Mouse (Mus musculus): Measurements from ENCODE around the gene 6430628N08Rik. TPM values are rescaled to one million over a fixed set of nuclear protein-coding genes. Genes with fewer than 3 reads are reported as not detected.

6430628N08Rik gene
- polyA plus RNA-seq, 1 experiment from 2014 or later, result 0.11 TPM

DNA sequence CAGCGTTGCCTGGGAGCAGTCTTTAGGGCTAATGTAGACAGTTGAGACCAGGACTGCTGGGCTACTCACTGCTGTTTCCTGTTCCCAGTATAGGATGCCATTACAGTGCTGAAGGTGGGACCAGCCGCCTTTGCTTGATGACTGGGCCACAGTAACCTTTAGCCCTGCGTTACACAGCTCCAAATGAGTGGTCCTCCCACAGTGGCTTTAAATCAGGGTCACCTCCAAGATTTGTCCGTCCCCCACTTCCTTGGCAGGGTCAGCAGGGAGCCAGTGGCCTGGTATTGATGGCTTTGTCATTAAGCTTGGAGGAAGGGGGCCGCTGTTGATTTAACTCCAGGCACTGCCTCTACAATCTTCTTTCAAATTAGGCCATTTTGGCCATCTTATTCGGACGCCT is 27.1 kb upstream of the 6430628N08Rik start:
- H3K27me3 ChIP-seq (ENCODE audit: low read depth, poor library complexity, severe bottlenecking), result peaks cover 8% of the 10 kb centered on the region; the same call in 1 of the 2 replicates
- peak overlapping the region; percentile 28 for H3K4me3 ChIP-seq
- H3K9me3 ChIP-seq (replicated peaks), result no peaks in the 10 kb centered on the region
- peak; percentile 58 for DNase-seq (ENCODE audit: low spot score)
- H3K36me3 ChIP-seq, result peaks cover 30% of the 10 kb centered on the region
- peaks cover 48% of the 10 kb centered on the region for H3K4me1 ChIP-seq
- peak overlapping the region; percentile 81 for H3K27ac ChIP-seq
- WGBS, result 27% methylated on average over 7 of the region's 7 CpGs

DNA sequence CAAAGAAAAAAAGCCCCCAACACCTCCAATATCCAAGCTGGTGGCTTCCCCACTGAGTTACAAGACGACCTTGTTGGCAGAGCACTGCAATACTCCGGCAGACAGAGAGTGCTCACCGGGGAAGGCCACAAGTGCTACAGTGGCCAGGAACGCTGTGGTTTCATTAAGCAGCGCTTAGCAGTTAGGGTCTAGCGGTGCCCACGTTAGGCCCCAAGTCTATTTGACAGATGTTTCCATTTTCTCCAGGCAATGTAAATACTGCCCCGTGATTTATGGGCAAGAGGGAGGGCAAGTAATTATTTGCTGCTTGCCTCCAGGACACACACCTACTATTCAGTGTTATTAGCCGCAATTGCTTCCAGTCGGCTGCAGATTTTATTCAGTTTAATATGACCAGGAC is 26.6 kb upstream of the 6430628N08Rik start:
- Histone ChIP-seq H3K27ac (peak overlapping the region; percentile 81), H3K4me3 (peak overlapping the region; percentile 28), H3K27me3 (ENCODE audit: low read depth, poor library complexity, severe bottlenecking) (peaks cover 8% of the 10 kb centered on the region; the same call in 1 of the 2 replicates), H3K9me3 (replicated peaks) (no peaks in the 10 kb centered on the region), H3K4me1 (peaks cover 54% of the 10 kb centered on the region), H3K36me3 (peaks cover 27% of the 10 kb centered on the region)
- 7% methylated on average over 10 of the region's 10 CpGs for WGBS
- peak; percentile 65 for DNase-seq (ENCODE audit: low spot score)

DNA sequence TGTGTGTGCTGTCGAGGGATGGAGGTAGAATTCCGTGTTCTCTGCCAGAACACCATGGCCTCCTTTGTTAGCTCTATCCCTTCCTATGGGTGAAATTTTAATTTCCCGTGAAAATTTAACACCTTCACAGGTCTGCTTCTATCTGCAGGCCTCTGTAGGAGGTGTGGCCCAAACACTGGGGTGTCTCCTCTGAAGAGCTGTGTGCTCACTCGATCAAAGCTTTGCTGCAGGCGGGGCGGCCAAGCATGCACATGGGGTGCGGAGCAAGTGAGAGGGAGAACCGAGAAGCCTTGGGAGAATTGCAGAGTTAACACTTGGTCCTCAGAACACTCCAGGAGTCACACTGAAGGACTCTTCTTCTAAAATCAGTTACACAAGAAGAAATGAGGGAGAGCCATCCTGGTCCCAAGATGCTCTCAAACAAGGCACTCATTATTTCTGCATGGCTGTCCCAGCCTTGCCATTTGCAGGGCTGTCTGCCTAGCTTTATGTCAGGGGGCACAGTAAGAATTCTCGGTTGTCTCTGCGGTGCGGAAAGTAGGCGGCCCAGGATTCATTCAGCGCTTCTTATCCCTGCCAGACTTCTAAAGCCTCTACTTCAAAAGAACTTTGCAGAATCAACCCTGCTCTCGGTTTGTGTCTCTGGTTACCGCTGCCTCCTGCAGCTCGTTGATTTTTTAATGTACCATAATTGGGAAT is 20.8 kb upstream of the 6430628N08Rik start:
- DNase-seq (ENCODE audit: low spot score), result no peak
- Histone ChIP-seq H3K4me1 (peaks cover 39% of the 10 kb centered on the region), H3K27me3 (ENCODE audit: low read depth, poor library complexity, severe bottlenecking) (peaks cover 8% of the 10 kb centered on the region; the same call in 1 of the 2 replicates), H3K36me3 (peaks cover 32% of the 10 kb centered on the region), H3K9me3 (replicated peaks) (no peaks in the 10 kb centered on the region), H3K4me3 (no peak overlapping the region), H3K27ac (peak overlapping the region; percentile 6; the same call in 1 of the 2 replicates)
- WGBS, result 15% methylated on average over 16 of the region's 16 CpGs

DNA sequence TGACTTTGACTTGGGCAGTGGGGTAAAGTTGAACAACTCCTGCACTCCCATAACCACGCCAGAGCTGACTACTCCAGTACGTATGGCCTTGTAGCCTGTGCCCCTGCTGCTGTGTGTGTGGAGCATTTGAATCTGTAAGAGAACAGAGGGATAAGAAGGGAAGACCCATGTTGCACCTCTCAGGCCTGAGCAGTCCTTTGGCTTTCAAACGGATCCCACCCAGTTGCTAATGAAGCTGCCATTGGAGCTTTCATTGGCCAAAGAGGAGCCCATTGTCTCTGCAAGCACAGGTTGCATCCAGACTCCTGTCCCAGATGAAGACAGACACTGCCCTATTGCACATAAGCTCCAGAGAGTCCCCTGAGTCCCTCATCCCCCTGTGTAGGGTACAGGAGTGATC is 17.2 kb upstream of the 6430628N08Rik start:
- no peak overlapping the region for H3K4me3 ChIP-seq

DNA sequence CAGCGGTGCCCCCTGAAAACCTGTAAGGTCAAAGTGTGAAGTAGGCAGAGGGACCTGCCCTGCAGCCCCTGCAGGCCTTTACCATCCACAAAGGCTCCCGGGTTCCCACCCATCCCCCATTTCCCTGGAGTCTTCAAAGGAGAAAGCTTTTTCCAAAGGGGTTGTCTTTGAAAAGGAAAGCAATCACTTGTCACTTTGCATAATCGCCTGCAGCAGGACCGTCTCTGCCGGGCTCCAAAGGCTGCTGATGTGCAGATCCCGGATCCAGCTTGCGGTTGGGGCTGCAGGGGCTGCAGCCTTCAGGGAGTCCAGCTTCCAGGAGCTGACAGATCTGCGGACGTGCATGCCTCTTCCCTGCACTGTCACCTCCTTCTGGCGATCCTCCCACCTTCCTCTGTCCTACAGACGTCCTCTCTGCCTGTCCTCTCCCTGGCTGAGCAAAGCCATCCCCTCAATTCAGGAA is 12.2 kb upstream of the 6430628N08Rik start:
- Histone ChIP-seq H3K36me3 (peaks cover 31% of the 10 kb centered on the region), H3K27ac (peak overlapping the region; percentile 57), H3K9me3 (replicated peaks) (no peaks in the 10 kb centered on the region), H3K27me3 (ENCODE audit: low read depth, poor library complexity, severe bottlenecking) (peaks cover 34% of the 10 kb centered on the region), H3K4me3 (peak overlapping the region; percentile 8; the same call in 1 of the 2 replicates), H3K4me1 (peaks cover 19% of the 10 kb centered on the region)
- DNase-seq (ENCODE audit: low spot score), result peak; percentile 45
- 2% methylated on average over 11 of the region's 11 CpGs for WGBS

More for the DNA sequence above, 17.2 kb upstream of the 6430628N08Rik start:
- Histone ChIP-seq H3K36me3 (peaks cover 48% of the 10 kb centered on the region), H3K27me3 (ENCODE audit: low read depth, poor library complexity, severe bottlenecking) (peaks cover 22% of the 10 kb centered on the region; the same call in 1 of the 2 replicates), H3K27ac (no peak overlapping the region), H3K9me3 (replicated peaks) (no peaks in the 10 kb centered on the region), H3K4me1 (peaks cover 40% of the 10 kb centered on the region)
- WGBS, result 89% methylated on average over 3 of the region's 3 CpGs
- no peak for DNase-seq (ENCODE audit: low spot score)

DNA sequence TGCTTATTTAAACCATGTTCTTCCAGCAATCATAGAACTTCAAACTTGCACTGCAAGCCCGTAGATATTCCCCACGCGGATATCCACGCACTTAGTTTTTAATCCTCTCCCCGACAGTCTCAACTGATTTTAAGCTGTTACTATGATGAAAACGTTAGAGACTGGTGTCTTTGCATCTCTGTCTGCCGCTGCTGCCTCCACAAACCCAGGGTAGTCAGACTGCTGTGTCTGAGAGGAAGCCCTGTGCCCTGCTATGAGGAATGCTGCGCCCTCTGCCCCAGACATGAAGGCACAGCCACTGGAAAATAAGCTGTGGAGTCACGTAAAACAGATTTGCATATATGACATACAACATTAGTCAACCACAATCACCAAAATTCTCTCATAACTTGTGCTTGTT is 11.6 kb upstream of the 6430628N08Rik start:
- Histone ChIP-seq H3K9me3 (replicated peaks) (no peaks in the 10 kb centered on the region), H3K4me1 (peaks cover 19% of the 10 kb centered on the region), H3K4me3 (no peak overlapping the region), H3K27me3 (ENCODE audit: low read depth, poor library complexity, severe bottlenecking) (peaks cover 35% of the 10 kb centered on the region), H3K36me3 (peaks cover 25% of the 10 kb centered on the region), H3K27ac (no peak overlapping the region)
- DNase-seq (ENCODE audit: low spot score), result no peak
- WGBS, result 41% methylated on average over 9 of the region's 9 CpGs

DNA sequence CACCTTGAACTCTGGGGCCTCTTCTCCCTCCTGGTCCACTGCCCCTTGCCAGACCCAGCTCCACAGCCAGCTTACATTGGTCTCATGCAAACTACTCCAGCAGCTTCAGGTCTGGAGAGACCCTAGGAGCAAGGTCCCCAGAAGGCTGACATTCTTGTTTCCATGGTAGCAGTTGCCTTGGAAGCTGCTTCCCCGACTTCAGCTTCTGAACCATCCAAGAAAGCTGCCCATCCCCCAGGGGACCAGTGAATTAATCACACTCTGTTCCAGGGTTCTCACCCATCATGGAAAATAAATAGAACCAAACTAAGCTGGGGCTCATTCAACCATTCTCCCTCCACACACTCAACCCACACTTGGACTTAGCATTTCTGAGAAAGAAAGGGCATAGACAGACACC is 9.3 kb upstream of the 6430628N08Rik start:
- WGBS, result 20% methylated on average over 1 of the region's 1 CpGs
- no peak for DNase-seq (ENCODE audit: low spot score)
- no peak overlapping the region for H3K4me3 ChIP-seq
- H3K27me3 ChIP-seq (ENCODE audit: low read depth, poor library complexity, severe bottlenecking), result peaks cover 36% of the 10 kb centered on the region
- peaks cover 19% of the 10 kb centered on the region for H3K4me1 ChIP-seq
- H3K9me3 ChIP-seq (replicated peaks), result no peaks in the 10 kb centered on the region
- peaks cover 4% of the 10 kb centered on the region for H3K36me3 ChIP-seq
- no peak overlapping the region for H3K27ac ChIP-seq

GRCm38 (mm10) chr4:115882195-115882594 is 8.3 kb upstream of the 6430628N08Rik start:
- peaks cover 14% of the 10 kb centered on the region for H3K4me1 ChIP-seq
- no peak for DNase-seq (ENCODE audit: low spot score)
- WGBS, result 59% methylated on average over 4 of the region's 4 CpGs
- no peak overlapping the region for H3K27ac ChIP-seq
- peaks cover 31% of the 10 kb centered on the region for H3K27me3 ChIP-seq (ENCODE audit: low read depth, poor library complexity, severe bottlenecking)
- H3K9me3 ChIP-seq (replicated peaks), result no peaks in the 10 kb centered on the region
- no peaks in the 10 kb centered on the region for H3K36me3 ChIP-seq
- no peak overlapping the region for H3K4me3 ChIP-seq

DNA sequence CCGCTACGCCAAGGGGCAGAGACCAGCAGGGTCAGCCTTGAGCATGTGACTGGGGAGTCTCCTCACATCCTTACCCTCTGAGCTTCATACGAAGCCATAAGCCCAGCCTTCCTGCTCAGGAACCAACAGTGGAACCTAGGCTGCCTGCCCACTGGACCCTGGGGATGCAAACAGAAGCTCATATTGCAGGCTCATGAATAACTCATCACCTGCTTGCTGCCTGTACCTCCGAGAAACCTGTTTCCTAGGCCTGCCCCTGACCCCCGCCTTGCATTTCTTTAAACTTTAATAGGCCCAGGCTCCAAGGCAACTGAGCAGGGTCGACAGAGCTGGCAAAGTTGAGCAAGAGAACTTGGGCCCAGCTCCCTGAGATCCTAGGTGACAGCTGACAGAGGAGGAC is 6.4 kb upstream of the 6430628N08Rik start, which contains the start of gene Kncn:
Gene Kncn, plus strand, starts transcription at position 379 of the 400 bp plus-strand sequence.
- Histone ChIP-seq H3K4me1 (no peaks in the 10 kb centered on the region), H3K27ac (no peak within 1 kb of the TSS), H3K27me3 (ENCODE audit: low read depth, poor library complexity, severe bottlenecking) (peaks cover 33% of the 10 kb centered on the region), H3K4me3 (no peak within 1 kb of the TSS), H3K36me3 (no peaks in the 10 kb centered on the region), H3K9me3 (replicated peaks) (no peaks in the 10 kb centered on the region)
- DNase-seq (ENCODE audit: low spot score), result no peak
- 78% methylated on average over 6 of the region's 6 CpGs for WGBS

DNA sequence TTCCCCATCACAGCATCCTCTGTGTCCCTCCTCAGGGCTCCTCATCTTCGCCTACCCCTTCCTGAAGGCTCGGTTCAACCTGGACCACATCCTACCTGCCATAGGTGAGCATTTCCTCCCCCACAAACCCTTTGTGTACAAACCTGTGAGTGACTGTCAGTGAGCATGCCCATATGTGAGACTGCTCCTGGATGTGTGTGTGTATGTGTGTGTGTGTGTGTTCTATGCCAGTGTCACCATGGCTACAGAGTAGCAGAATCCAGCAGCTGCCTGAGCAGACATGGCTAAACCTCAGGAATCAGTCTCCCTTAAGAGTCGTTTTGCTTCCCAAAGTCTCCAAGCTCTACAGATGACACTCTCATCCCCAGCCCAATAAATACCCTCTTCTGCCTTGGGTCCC is 4.6 kb upstream of the 6430628N08Rik start:
- DNase-seq (ENCODE audit: low spot score), result no peak
- Histone ChIP-seq H3K36me3 (no peaks in the 10 kb centered on the region), H3K9me3 (replicated peaks) (no peaks in the 10 kb centered on the region), H3K27me3 (ENCODE audit: low read depth, poor library complexity, severe bottlenecking) (peaks cover 44% of the 10 kb centered on the region), H3K27ac (no peak overlapping the region), H3K4me1 (peaks cover 13% of the 10 kb centered on the region), H3K4me3 (no peak overlapping the region)
- 84% methylated on average over 3 of the region's 3 CpGs for WGBS

GRCm38 (mm10) chr4:115886875-115887274 is 3.6 kb upstream of the 6430628N08Rik start:
- no peaks in the 10 kb centered on the region for H3K9me3 ChIP-seq (replicated peaks)
- WGBS, result 61% methylated on average over 1 of the region's 1 CpGs
- no peaks in the 10 kb centered on the region for H3K36me3 ChIP-seq
- H3K27me3 ChIP-seq (ENCODE audit: low read depth, poor library complexity, severe bottlenecking), result peaks cover 54% of the 10 kb centered on the region
- no peak overlapping the region for H3K27ac ChIP-seq
- no peak overlapping the region for H3K4me3 ChIP-seq
- peaks cover 19% of the 10 kb centered on the region for H3K4me1 ChIP-seq
- no peak for DNase-seq (ENCODE audit: low spot score)

GRCm38 (mm10) chr4:115890066-115890465 is 399 bp upstream of the 6430628N08Rik start:
- DNase-seq (ENCODE audit: low spot score), result no peak
- WGBS, result 8% methylated on average over 6 of the region's 6 CpGs
- Histone ChIP-seq H3K9me3 (replicated peaks) (no peaks in the 10 kb centered on the region), H3K36me3 (no peaks in the 10 kb centered on the region), H3K27me3 (ENCODE audit: low read depth, poor library complexity, severe bottlenecking) (peaks cover 79% of the 10 kb centered on the region), H3K4me1 (peaks cover 19% of the 10 kb centered on the region), H3K27ac (0 out of 2 replicates have a peak overlapping the region, but pooled peaks have one; percentile 46), H3K4me3 (peak overlapping the region; percentile 51)

GRCm38 (mm10) chr4:115894281-115894680 is 3.8 kb downstream of the 6430628N08Rik start:
- DNase-seq (ENCODE audit: low spot score), result no peak
- H3K27me3 ChIP-seq (ENCODE audit: low read depth, poor library complexity, severe bottlenecking), result peaks cover 97% of the 10 kb centered on the region
- H3K36me3 ChIP-seq, result no peaks in the 10 kb centered on the region
- peaks cover 34% of the 10 kb centered on the region for H3K4me1 ChIP-seq
- 26% methylated on average over 3 of the region's 3 CpGs for WGBS
- H3K27ac ChIP-seq, result no peak overlapping the region
- no peaks in the 10 kb centered on the region for H3K9me3 ChIP-seq (replicated peaks)
- no peak overlapping the region for H3K4me3 ChIP-seq
